Mouse (Mus musculus): ENCODE results near the gene Lmx1b. TPM values are rescaled to one million over a fixed set of nuclear protein-coding genes. Genes with fewer than 3 reads are reported as not detected.
A peak's percentile ranks its signal among the peaks of the same experiment; 100 is the strongest.

Lmx1b gene
- total RNA-seq, 2 experiments from 2014 or later: 0.07 TPM; not detected in 1

DNA sequence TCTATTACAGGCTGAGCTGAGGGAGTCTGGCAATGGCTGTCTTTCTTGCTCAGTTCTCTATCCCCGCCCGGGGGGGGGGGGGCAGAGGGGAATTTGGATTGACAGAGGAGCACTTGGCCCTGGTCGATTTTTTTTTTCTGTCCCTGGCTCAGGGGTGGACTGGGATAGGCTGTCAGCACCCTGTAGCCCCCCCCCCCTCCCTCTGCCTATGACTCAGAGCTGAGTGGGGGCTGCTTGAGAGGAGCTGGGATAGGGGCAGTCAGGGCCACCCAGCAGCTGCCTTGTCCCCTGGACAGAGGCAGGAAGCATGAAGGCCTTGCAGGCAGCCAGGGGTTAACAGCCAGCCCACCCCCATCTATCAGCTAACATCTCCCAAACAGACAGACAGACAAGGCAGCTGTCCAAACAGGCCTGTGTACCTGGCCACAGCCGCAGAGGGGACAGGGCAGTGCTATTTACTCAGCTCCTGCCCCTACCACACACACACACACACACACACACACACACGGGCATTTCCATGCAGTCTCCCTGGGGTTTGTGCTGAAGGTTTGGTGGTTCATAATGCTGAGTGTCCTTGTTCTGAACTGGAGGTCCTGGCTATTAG, 57.8 kb downstream of the Lmx1b start:
- DNase-seq: no peak

DNA sequence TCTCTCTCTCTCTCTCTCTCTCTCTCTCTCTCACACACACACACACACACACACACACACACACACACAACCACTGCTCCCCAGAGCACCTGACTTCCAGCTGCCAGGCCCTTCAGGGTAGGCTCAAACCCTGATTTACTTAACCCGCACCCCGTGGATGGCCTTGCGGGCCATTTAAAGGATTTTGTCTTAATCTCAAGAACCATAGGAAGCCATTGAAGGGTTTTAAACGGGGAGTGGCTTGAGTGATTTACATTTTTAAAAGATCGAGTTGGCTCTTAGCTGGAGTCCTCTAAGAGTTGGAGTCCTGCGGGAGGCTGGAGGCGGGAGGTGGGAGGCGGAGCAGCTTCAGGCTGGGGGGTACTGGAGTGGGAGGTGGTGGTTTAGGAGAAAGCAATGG, 58.4 kb downstream of the Lmx1b start:
- DNase-seq: no peak

DNA sequence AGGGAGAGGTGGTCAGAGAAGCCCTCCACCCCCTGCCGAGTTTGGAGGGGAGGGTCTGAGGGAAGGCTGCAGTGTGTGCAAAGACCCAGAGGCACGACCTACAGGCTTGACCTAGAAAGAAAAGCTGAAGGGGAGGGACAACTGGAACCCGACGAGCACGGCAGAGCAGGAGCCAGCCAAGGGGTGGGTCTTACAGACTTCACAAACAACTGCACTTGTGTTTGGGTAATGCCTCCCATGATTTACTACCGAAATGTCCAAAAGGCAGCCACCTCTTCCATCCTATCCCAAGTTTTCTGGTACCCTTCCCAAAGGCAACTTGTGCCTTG, 58.9 kb downstream of the Lmx1b start:
- no peak for DNase-seq

DNA sequence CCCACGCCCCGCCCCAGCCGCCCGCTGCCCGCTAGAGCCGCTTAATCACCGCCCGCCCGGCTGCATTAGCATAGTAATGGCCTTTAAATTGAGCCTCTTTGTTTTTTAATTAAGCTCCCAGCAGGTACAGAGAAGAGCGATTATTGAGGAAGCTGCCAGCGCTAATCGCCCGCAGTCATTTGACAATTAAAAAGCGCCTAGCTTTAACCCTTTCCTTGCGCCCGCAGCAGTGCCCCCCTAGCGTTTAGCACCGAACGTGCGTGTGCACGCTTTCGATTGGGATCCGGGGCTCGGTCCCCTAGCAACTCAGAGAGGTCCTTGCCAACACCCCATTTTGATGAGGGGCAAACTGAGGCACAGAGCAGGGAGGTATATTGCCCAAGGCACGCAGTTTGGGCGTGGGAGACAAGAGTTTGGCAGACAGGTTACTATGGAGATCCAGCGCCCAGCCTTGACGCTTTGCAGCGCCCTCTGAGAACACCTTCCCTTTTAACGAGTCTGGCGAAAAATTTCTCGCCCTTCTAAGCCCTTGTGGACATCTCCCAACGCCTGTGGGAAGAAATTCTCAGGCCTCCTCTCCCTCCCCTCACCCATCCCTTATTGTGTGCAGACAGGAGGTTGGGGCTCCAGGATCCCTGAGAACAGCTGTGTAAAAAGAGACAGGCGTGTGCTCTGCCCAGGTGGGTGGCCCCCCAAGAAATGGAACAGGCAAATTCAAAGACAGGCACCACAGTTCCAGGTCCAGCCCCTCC, 59.4 kb downstream of the Lmx1b start:
- DNase-seq: no peak

DNA sequence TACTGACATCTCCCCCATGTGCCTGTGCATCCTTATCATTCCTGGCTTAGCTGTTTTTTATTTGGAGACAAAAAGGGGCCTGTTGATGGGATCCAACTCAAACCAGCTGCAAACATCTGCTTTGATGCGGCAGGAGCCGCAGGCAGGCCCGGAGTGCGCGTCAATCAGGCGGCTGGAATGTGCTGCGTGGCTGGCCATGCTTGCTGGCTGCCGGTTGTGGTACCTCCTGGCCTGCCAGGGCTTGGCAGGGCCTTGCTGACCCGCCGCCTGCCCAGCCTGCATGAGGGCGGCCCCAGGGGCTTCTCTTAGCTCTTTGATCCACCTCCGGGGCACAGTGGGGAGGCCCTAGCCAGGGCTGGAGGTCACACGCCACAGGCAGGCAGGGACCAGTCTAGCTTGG, 64.9 kb downstream of the Lmx1b start:
- no peak for DNase-seq

DNA sequence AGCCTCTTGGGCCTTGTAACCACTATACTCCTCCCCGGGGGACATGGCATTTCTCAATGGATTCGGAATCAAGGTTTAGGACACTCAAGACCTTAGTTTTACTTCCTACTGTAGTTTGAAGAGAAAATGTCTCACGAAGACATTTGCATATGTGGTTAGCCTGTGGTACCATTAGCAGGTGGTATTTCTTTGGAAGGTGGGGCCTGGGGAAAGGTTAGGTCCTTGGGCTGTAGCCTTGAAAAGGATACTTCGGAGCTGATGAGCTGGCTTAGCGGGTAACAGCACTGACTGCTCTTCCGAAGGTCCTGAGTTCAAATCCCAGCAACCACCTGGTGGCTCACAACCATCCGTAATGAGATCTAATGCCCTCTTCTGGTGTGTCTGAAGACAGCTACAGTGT, 67.2 kb downstream of the Lmx1b start:
- no peak for DNase-seq

DNA sequence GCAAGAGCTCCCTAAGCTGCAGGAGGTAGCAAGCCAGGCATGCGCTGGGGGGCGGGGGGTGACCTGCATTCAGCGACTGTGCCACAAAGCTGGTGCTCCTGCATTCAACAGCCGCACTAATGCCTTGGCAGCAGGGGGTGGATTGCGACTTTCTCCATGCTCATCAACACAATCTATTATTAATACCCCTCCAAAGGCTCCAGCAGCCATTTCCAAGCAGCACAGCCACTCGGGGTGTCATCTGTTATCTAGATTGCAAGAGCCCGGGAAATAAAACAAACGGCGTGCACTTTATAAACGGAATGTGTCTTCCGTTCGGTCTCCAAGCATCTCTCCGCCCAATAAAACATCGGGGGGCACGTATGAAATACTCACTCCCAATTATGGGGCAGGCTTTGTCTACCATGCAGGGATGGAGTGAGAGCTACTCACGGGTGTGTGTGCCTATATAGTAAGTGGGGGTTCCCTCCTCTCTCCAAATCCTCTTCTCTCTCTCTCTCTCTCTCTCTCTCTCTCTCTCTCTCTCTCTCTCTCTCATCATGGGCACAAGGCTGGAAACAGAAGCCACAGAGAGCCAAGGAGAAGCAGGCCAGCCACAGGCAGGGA, 69.0 kb downstream of the Lmx1b start:
- no peak for DNase-seq

DNA sequence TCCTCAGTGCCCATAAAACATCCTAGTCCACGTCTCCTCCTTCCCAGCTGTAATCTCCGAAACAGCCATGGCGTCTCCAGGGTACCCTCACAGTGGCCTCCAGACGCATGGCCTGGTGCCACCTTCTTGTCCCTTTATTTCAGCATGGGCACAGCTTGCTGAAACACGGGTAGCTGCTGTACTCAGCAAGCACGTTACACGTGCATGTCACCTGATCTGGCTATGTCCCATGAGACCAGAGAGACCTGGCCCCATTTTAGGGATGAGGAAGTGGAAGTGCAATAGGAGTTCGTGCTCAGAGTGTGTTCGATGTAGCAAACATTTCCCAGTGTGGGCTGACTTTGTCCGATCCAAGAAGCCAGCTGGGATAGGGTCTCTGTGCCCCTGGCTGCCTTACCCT, 70.6 kb downstream of the Lmx1b start:
- DNase-seq: no peak

DNA sequence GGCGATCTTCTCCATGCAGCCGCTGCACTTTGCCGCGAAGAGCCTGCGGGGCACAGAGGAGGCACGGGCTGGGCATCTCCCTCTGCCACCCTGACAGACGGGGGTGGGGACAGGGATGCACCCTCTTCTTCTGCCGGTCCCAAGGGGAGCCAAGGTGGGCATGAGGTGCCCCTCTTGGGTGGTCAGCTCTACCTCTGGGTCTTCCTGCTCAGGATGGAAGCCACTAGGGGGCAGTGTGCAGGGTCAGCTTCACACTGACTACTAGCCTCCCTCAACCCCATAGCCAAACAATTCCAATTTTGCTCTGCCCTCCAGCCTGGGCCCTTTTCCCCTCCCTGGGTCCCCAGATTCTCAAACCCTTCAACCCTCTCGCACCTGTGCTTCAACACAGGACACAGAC, 71.1 kb downstream of the Lmx1b start:
- peak; percentile 22 to 41 for DNase-seq

DNA sequence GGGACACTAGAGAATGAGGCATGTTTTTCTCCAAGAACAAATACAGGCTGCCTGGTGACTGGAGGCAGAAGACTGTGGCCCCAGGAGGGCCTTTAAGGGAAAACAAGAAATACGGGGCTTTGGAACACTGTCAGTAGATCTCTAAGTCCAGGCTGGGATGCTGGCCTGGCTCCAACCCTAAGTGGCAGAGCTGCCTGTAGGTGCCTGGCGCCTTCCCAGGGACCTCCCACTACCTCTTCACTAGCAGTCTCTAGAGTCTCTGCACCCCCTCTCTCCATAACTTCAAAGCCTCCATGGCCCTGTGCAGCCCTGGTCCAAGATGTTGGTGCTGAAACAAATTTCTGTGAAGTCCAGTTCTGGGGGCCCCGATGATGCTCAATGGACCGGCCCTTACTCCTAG, 74.4 kb downstream of the Lmx1b start:
- DNase-seq: no peak

DNA sequence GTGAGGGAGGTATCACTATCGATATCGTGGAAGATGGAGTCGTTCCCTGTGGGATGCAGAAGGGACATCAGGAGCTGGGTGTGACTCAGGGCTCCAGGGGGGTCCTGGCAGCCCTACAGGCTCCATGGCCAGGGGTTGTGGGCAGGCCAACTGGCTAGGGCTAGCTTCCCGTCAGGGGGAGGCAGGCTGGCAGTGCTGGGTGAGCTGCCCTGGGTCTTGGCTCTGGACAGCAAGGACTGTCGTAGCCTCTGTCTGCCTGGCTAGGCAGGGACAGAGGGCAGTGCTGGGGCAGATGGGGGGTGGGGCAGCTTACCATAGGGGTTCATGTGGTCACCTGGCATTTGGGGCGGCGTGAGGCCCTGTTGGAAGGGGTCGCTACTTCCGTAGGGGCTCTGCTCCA, 75.6 kb downstream of the Lmx1b start:
- no peak for DNase-seq

DNA sequence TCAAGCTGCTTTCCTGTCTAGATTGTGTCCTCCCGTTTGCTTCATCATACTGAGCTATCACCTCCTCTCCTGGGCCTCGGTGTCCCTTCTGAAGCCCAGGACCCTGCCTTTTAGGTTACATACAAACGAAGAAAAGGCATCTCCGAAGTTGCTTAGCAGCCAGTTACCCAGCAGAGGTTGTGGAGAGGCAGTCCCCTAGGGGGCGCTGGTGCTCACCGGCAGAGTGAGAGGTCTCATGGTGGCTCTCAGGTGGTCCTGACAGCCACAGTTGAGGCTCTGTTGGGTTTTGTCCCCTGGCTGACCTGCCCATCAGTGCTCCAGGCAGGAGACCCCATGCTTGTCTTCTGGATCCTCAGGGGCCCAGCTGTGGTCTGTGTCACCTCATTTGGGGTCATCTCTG, 80.6 kb downstream of the Lmx1b start:
- peak; percentile 51 to 72 for DNase-seq

DNA sequence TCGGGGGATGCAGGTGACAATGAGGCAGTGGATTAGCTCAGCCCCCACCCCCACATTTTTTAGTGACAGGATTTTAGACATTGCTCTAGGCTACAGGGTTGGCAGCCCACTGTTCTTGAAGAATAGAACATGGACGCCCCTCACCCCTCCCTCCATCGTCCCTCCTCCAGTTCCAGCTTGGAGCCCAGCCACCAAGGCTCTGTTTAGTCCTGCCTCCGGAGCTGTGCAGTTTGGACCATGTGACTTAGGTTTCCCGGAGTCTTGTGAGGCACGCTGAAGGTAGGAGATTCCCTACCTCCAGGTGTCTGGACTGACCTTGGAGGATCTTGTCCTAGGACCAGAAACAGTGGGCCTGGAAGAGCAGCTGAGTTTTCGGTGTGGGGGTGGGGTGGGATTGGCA, 81.0 kb downstream of the Lmx1b start:
- no peak for DNase-seq

DNA sequence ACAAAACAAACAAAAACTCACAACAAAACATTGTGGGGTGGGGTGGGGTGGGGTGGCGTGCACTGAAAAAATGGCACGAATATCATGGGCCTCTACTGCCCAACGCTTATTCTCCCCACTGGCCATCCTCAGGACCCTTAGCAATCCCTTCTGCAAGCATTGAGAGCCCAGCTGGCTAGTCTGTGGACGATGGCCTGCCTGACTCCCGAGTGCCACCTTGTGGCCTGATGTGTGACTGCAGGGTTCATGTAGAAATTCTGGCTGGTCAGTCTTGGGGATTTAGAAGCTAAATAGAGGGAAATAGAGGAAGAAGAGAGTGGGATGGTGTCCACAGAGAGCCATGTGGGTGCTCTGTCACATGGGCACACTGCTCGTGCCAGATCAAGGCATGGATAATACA, 82.1 kb downstream of the Lmx1b start:
- peak; percentile 71 to 80 for DNase-seq

DNA sequence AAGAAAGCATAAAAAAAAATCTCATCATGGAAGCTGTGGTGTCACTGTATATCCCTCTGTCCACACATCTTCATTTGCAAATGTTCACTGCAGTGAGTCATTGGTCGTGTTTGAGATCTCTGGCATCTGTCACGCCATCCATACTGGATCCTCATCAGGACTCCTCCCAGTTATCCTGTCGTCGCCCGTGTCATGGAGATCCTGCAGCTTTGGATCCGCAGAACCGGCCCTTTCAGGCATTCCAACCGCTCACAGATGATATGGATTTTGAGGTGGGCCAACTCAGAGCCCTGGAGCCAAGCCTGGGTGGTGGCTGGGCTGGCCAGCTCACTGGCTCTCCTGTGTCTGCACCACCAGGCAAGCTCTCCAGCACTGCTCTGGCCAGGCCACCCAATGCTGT, 84.7 kb downstream of the Lmx1b start:
- no peak for DNase-seq

DNA sequence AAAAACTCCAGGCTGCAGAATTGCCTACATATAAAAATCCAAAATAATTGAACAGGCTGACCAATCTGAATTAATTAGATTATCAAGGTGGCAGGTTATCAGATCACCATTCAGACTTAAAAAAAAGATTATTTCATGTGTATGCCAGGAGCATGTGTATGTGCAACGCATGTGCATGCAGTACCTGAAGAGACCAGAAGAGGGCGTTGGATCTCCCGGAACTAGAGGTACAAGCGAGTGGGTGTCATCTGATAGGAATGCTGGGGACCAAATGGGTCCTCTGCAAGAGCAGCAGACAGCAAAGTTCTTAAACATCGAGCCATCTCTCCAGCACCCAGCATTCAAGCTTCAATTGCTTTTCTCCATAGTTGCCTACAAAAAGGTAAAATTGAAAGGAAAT, 87.6 kb downstream of the Lmx1b start:
- DNase-seq: no peak

DNA sequence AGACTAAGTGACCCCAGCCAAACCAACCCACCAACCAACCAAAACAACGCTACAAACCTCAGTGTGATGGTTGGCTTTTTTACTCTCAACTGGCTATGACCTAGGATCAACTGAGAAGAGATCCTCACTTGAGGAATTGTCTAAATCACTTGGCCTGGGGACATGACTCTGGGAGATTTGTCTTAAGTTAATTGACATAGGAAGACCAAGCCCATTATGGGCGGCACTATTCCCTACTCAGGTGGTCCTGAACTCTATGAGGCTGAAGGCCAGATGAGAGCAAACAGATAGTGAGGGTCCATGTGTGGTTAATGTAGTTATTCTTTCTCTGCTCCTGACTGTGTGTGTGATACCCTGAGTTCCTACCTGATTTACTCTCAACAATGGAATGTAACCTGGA, 92.7 kb downstream of the Lmx1b start:
- DNase-seq: no peak

DNA sequence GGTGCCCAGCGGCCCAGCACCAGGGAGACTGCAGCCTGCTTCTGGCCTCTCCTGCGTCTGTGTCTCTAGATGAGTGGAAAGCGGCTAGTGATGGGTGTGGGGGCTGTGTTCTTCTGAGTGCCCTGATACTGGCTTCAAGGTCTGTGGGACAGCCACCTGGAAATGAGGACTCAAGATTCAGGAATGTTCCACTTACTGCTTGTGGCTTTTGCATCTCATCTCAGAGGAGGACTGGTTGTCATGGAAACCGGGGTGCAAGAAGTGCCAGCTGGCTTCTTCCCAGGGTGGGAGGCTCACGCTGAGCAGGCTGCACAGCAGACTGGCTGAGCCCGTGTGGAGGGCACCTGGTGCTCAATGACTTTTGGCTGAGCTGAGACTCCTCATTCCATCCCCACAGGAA, 93.4 kb downstream of the Lmx1b start:
- DNase-seq: peak; percentile 65 to 66

DNA sequence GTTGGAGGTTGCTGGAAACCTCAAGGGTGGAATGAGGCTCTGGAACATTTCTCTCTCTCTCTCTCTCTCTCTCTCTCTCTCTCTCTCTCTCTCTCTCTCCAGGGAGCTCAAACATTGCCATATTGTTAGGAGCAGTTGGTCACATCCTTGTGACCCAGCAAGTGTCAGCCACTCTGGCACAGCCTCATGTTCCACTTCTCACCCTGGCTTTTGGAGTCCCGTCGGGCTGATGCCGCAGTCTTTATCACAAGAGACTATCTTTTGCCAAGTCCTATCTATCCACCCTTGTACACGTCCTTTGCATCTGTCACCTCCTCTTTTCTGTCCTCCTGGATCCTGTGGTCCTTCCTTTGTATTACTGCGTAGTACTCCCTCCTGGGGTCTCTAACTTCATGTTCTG, 94.3 kb downstream of the Lmx1b start:
- no peak for DNase-seq

DNA sequence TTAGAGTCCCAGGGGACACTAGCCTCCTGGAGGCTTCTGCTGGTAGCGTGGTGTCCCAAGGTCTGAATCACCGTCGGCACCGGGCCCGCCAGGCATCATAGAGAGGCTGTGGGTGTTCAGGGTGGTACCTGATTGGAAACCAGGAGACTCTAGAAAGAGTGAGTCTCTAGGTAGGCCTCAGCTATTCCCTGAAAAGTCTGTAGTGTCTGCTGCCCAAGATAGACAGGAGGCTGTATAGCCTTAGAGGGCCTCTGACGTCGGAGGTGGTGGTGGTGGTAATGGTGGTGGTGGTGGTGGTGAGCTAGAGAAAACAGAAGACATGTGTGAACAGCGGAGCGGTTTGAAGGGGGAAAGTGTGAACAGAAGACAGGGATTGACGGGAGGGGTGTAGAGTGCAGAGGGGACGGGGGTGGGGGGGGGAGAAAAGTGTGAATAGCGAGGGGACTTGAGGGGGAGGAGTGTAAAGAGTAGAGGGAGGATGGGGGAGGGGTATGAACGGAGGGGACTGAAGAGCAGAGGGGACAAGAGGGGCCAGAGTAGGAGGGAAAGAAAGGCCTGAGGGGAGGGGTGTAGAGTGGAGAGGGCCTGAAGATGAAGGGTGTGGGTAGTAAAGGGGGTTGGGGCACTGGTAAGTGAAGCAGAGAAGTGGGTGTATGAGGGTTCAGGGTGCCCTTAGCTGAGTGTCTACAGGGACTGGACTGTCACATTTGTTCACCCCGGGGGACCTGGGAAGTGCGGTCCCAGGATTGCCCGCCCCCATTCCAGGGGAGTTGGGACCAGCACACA, 95.3 kb downstream of the Lmx1b start:
- no peak for DNase-seq

DNA sequence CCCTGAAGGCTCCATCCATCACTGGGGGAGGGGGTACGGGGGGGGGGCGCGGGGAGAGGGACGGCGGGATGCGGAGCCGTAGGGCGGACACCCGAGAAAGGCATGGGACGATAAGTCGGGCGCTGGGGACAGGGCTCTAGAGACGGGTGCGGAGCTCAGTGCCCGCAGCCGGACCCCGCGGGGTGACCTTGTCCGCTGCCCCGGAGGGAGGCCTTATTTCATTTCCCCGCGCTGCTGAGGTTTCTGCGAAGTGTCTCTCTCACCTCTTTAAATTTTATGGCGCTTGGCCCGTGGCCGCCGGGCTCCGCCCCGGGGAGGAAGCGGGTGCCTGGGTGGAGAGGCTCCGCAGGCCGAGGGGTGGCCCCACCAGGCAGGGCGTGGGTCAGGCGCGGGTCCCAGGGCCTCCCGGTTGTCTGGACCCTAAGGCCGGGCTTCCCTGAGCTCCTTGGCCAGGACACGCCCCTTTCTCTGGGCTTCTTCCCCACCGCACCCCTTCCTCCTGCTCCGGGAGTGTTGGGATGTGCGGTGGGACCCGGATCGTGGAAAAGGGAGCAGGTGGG, 96.0 kb downstream of the Lmx1b start:
- peak; percentile 10 to 19 for DNase-seq

DNA sequence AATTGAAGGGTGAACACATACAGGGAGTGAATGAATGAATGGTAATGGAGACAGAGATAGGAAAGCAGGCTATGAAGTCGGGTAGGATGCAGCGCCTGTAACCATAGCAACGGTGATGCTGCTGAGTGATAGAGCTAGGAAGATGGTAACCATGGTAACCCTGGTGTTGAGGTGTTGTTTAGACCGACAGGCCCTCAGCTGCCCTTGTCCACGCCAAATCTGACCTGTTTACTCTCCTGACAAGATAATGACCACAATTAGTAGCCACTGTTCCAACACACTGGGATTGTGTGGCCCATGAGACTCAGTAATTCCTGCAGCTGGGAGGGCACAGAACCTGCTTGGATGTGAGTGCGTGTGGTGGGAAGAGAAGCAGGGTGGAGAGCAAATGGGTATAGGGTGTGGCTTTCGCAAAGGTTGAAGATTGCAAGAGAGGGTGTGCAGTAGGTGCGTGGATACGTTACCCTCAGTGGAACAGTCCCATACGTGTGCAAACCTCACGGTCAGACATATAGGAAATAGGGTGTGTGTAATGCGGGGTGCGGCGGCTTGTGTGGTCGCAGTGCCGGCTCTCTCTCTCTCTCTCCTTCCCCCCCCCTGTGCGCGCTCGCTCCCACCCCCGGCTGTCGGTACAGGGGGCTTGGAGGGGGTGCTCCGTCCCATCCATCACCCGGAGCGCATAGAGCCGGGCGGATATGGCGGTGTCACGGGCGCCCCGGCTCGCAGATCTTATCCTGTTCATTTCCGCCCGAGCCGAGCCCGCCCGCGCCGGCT, 96.7 kb downstream of the Lmx1b start:
- DNase-seq: no peak
